Mouse (Mus musculus) testis, adult 2 months (tissue): ENCODE results near the gene Taf1b. TPM values are rescaled to one million over a fixed set of nuclear protein-coding genes. Genes with fewer than 3 reads are reported as not detected.

ENCODE experiments used
- H3K27ac ChIP-seq: fragments of 200-500 bp; 2 replicates; pipeline ENCODE4 v1.5.1; 2012; ENCODE audit warnings: low read depth, low read length; ENCODE audit not compliant: control insufficient read depth, insufficient read depth
- H3K27me3 ChIP-seq: fragments of 200-500 bp; 2 replicates; pipeline ENCODE4 v1.6.1; 2012; ENCODE audit warnings: mild to moderate bottlenecking, low read length, moderate library complexity; ENCODE audit not compliant: control insufficient read depth, insufficient read depth
- H3K36me3 ChIP-seq: fragments of 200-500 bp; 2 replicates; pipeline ENCODE4 v1.6.1; 2012; ENCODE audit warnings: mild to moderate bottlenecking, low read length; ENCODE audit not compliant: control insufficient read depth, insufficient read depth
- H3K4me1 ChIP-seq: fragments of 200-500 bp; 2 replicates; pipeline ENCODE4 v1.6.1; 2012; ENCODE audit warnings: low read length; ENCODE audit not compliant: control insufficient read depth, insufficient read depth
- H3K4me3 ChIP-seq: fragments of 200-500 bp; 2 replicates; pipeline ENCODE4 v1.5.1; 2012; ENCODE audit warnings: low read depth, mild to moderate bottlenecking, low read length, moderate library complexity, mixed read lengths; ENCODE audit not compliant: control insufficient read depth
- CTCF ChIP-seq: fragments of 200-500 bp; IDR thresholded peaks from 2 replicates; pipeline ENCODE4 v1.5.1; 2012; ENCODE audit warnings: low read depth, mild to moderate bottlenecking, inconsistent platforms, low read length, moderate library complexity; ENCODE audit not compliant: control insufficient read depth, insufficient read depth, insufficient replicate concordance
- POLR2A ChIP-seq: fragments of 200-500 bp; IDR thresholded peaks from 2 replicates; pipeline ENCODE4 v1.6.1; 2012; ENCODE audit warnings: low read depth, mild to moderate bottlenecking, inconsistent platforms, low read length, moderate library complexity; ENCODE audit not compliant: control insufficient read depth
- polyA plus RNA-seq: library from polyadenylated mRNA; depleted of rRNA; stranded (reverse); fragments of >200 nt; gene quantifications from 2 replicates; pipeline ENCODE4 v1.2.3, GENCODE M21; 2012

The Taf1b gene
- polyA plus RNA-seq, 1 experiment, result 28.0 TPM

- H3K4me1 ChIP-seq, result peaks cover 10% of the 10 kb centered on the region
- no peaks in the 10 kb centered on the region for H3K27me3 ChIP-seq
- H3K27ac ChIP-seq, result no peak overlapping the region
- no peak overlapping the region for H3K4me3 ChIP-seq
- no peak for TF ChIP-seq POLR2A
- no peak for TF ChIP-seq CTCF
- peaks cover 1% of the 10 kb centered on the region for H3K36me3 ChIP-seq
These were observed 76.7 kb downstream of the Taf1b start for GRCm38 (mm10) chr12:24574870-24575269.

GRCm38 (mm10) chr12:24580452-24580851 is 82.3 kb downstream of the Taf1b start:
- no peak overlapping the region for H3K4me3 ChIP-seq
- H3K27me3 ChIP-seq, result no peaks in the 10 kb centered on the region
- H3K36me3 ChIP-seq, result peaks cover 2% of the 10 kb centered on the region
- no peak overlapping the region for H3K27ac ChIP-seq
- TF ChIP-seq CTCF (no peak), POLR2A (no peak)
- no peaks in the 10 kb centered on the region for H3K4me1 ChIP-seq

- Histone ChIP-seq H3K27me3 (no peaks in the 10 kb centered on the region), H3K36me3 (peaks cover 1% of the 10 kb centered on the region), H3K4me3 (no peak overlapping the region), H3K4me1 (no peaks in the 10 kb centered on the region), H3K27ac (no peak overlapping the region)
- TF ChIP-seq POLR2A (no peak), CTCF (no peak)
These were observed 83.0 kb downstream of the Taf1b start for GRCm38 (mm10) chr12:24580996-24581683.

- Histone ChIP-seq H3K4me3 (no peak overlapping the region), H3K27ac (no peak overlapping the region), H3K36me3 (peaks cover 4% of the 10 kb centered on the region), H3K4me1 (no peaks in the 10 kb centered on the region), H3K27me3 (no peaks in the 10 kb centered on the region)
- no peak for TF ChIP-seq CTCF
- no peak for TF ChIP-seq POLR2A
These were observed 85.5 kb downstream of the Taf1b start for GRCm38 (mm10) chr12:24583653-24584052.

- H3K36me3 ChIP-seq, result peaks cover 4% of the 10 kb centered on the region
- H3K27ac ChIP-seq, result no peak overlapping the region
- H3K4me3 ChIP-seq, result no peak overlapping the region
- no peaks in the 10 kb centered on the region for H3K27me3 ChIP-seq
- TF ChIP-seq POLR2A (no peak), CTCF (no peak)
- no peaks in the 10 kb centered on the region for H3K4me1 ChIP-seq
These were observed 86.7 kb downstream of the Taf1b start for GRCm38 (mm10) chr12:24584835-24585234.

- no peak overlapping the region for H3K4me3 ChIP-seq
- peaks cover 4% of the 10 kb centered on the region for H3K36me3 ChIP-seq
- H3K4me1 ChIP-seq, result no peaks in the 10 kb centered on the region
- no peaks in the 10 kb centered on the region for H3K27me3 ChIP-seq
- no peak for TF ChIP-seq POLR2A
- TF ChIP-seq CTCF, result no peak
- no peak overlapping the region for H3K27ac ChIP-seq
These were observed 88.0 kb downstream of the Taf1b start for GRCm38 (mm10) chr12:24586193-24586592.

GRCm38 (mm10) chr12:24590371-24590770 is 92.2 kb downstream of the Taf1b start:
- Histone ChIP-seq H3K36me3 (peaks cover 3% of the 10 kb centered on the region), H3K27me3 (no peaks in the 10 kb centered on the region), H3K4me1 (no peaks in the 10 kb centered on the region; the same call in 1 of the 2 replicates), H3K27ac (no peak overlapping the region), H3K4me3 (no peak overlapping the region)
- no peak for TF ChIP-seq POLR2A
- no peak for TF ChIP-seq CTCF

GRCm38 (mm10) chr12:24592055-24592454 is 93.9 kb downstream of the Taf1b start:
- Histone ChIP-seq H3K4me1 (no peaks in the 10 kb centered on the region; the same call in 1 of the 2 replicates), H3K27me3 (no peaks in the 10 kb centered on the region), H3K36me3 (peaks cover 1% of the 10 kb centered on the region; the same call in 1 of the 2 replicates), H3K4me3 (no peak overlapping the region), H3K27ac (no peak overlapping the region)
- TF ChIP-seq POLR2A (no peak), CTCF (no peak)
